Mouse (Mus musculus) intestine, embryonic 14.5 days (tissue): ENCODE measurements around the gene Yeats2. TPM values are rescaled to one million over a fixed set of nuclear protein-coding genes. Genes with fewer than 3 reads are reported as not detected.

Experiments used
- ATAC-seq: fragments of 200-750 bp; cut with Nextera tagmentation; replicated peaks from 2 replicates; pipeline ENCODE4 v1.8.0; 2017; ENCODE audit warnings: low read depth, moderate number of reproducible peaks, moderate TSS enrichment, moderate library complexity; ENCODE audit not compliant: low FRiP score, low TSS enrichment
- DNase-seq: peaks from one replicate; pipeline ENCODE4 v3.0.0-alpha.2; 2018; ENCODE audit warnings: low spot score
- H3K27ac ChIP-seq: fragments of 300-500 bp; sonication (generic); 2 replicates; pipeline ENCODE4 v1.5.1; 2014; ENCODE audit warnings: low read depth, mild to moderate bottlenecking, control low read depth
- H3K27me3 ChIP-seq: fragments of 300-500 bp; sonication (generic); replicated peaks from 2 replicates; pipeline ENCODE4 v1.6.1; 2014; ENCODE audit warnings: low read length, control low read depth; ENCODE audit not compliant: control insufficient read depth, insufficient read depth
- H3K36me3 ChIP-seq: fragments of 300-500 bp; sonication (generic); 2 replicates; pipeline ENCODE4 v1.6.1; 2014; ENCODE audit warnings: low read length, control low read depth; ENCODE audit not compliant: control insufficient read depth, insufficient read depth
- H3K4me1 ChIP-seq: fragments of 300-500 bp; sonication (generic); replicated peaks from 2 replicates; pipeline ENCODE4 v1.6.1; 2014; ENCODE audit warnings: low read length, control low read depth, mixed read lengths; ENCODE audit not compliant: control insufficient read depth, insufficient read depth
- H3K4me2 ChIP-seq: fragments of 300-500 bp; sonication (generic); 2 replicates; pipeline ENCODE4 v1.6.1; 2014; ENCODE audit warnings: low read length
- H3K4me3 ChIP-seq: fragments of 300-500 bp; sonication (generic); 2 replicates; pipeline ENCODE4 v1.5.1; 2014; ENCODE audit warnings: low read depth, low read length, control low read depth, mixed read lengths
- H3K9ac ChIP-seq: fragments of 300-500 bp; sonication (generic); 2 replicates; pipeline ENCODE4 v1.6.1; 2014; ENCODE audit warnings: mild to moderate bottlenecking, low read length
- H3K9me3 ChIP-seq: fragments of 300-500 bp; sonication (generic); 2 replicates; pipeline ENCODE4 v1.6.1; 2016; ENCODE audit warnings: low read length, control low read depth; ENCODE audit not compliant: control insufficient read depth
- WGBS: fragments of 180-500 bp; shearing (Covaris S2); extraction: QIAGEN DNeasy Blood & Tissue Kit; methylation state at CpG from one replicate; pipeline ENCODE4 v1.1.7; 2014; 5-methylcytosine and 5-hydroxymethylcytosine counted together
- polyA plus RNA-seq: library from polyadenylated mRNA; unstranded; fragments of >200 nt; fragmentation: Nextera tagmentation; extraction: Ambion mirVana; gene quantifications from 2 replicates; pipeline ENCODE4 v1.2.1, GENCODE M21; 2014

Gene Yeats2
- polyA plus RNA-seq, 1 experiment from 2014 or later, result 37.5 TPM

DNA sequence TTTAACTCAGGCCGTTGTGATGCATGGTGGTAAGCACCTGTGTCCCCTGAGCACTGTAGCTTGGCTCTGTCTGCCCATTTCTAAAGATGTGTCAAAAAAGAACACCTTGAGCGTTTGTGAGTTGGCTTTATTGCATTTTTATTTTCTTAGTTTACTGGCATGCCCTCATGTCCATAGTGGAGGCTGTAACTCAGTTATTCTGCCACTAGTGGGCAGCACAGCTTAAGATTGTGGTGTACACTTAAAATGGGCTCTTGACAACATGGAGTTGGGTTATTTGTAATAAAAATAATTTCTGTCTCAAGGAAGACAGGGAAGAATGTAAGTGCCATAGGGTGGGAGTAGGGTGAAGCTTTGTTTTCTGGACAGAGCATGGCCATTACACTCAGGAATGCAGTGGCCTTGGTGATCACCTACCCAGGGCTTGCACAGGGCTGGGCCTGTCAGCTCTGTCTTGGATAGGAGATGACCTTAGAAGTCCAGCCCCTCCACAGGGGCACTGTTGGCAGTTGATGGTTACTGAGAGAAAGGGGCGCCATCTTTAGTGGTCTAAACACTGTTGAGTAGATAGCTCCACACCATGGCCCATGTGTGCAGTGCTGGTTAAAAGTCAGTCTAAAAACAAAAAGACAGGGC is 72.8 kb downstream of the Yeats2 start:
- no peaks in the 10 kb centered on the region for H3K4me1 ChIP-seq
- ATAC-seq (peak; percentile 43; the same call in 1 of the 2 replicates), DNase-seq (no peak)
- no peaks in the 10 kb centered on the region for H3K9me3 ChIP-seq
- H3K4me3 ChIP-seq, result no peak overlapping the region
- H3K27ac ChIP-seq, result no peak overlapping the region
- H3K27me3 ChIP-seq, result no peaks in the 10 kb centered on the region
- no peak overlapping the region for H3K4me2 ChIP-seq
- H3K36me3 ChIP-seq, result peaks cover 95% of the 10 kb centered on the region
- 91% methylated on average over 3 of the region's 3 CpGs for WGBS
- H3K9ac ChIP-seq, result no peak overlapping the region

DNA sequence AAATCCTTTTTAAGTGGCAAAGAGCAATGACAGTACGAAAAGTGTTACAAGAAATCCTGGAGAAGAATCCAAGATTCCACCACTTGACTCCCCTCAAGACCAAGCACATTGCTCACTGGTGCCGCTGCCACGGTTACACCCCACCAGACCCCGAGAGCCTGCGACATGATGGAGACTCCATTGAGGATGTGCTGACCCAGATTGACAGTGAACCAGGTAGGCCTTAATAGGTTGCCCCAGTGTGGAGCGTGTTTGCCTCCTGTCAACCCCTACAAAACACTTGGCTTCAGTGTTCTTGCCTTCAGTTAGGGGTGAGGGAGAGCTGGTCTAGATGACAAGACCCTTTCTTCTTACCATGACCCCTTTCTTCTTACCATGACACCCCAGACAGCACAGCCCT is 81.9 kb downstream of the Yeats2 start:
- ATAC-seq, result no peak
- Histone ChIP-seq H3K9ac (no peak overlapping the region), H3K4me1 (no peaks in the 10 kb centered on the region), H3K27me3 (no peaks in the 10 kb centered on the region), H3K36me3 (peaks cover 87% of the 10 kb centered on the region), H3K4me3 (no peak overlapping the region), H3K27ac (no peak overlapping the region), H3K9me3 (no peaks in the 10 kb centered on the region), H3K4me2 (no peak overlapping the region)
- DNase-seq, result no peak
- WGBS, result 98% methylated on average over 6 of the region's 6 CpGs

- no peak overlapping the region for H3K4me3 ChIP-seq
- 99% methylated on average over 4 of the region's 4 CpGs for WGBS
- H3K27me3 ChIP-seq, result no peaks in the 10 kb centered on the region
- ATAC-seq (no peak), DNase-seq (no peak)
- H3K9ac ChIP-seq, result no peak overlapping the region
- H3K9me3 ChIP-seq, result no peaks in the 10 kb centered on the region
- H3K27ac ChIP-seq, result no peak overlapping the region
- H3K36me3 ChIP-seq, result peaks cover 87% of the 10 kb centered on the region
- H3K4me1 ChIP-seq, result no peaks in the 10 kb centered on the region
- H3K4me2 ChIP-seq, result no peak overlapping the region
These were observed 85.8 kb downstream of the Yeats2 start for GRCm38 (mm10) chr16:20226676-20227075.

GRCm38 (mm10) chr16:20227504-20227903 is 86.6 kb downstream of the Yeats2 start:
- Histone ChIP-seq H3K9me3 (no peaks in the 10 kb centered on the region), H3K27me3 (no peaks in the 10 kb centered on the region), H3K4me2 (no peak overlapping the region), H3K4me3 (no peak overlapping the region), H3K9ac (no peak overlapping the region), H3K27ac (no peak overlapping the region), H3K4me1 (no peaks in the 10 kb centered on the region), H3K36me3 (peaks cover 83% of the 10 kb centered on the region)
- no peak for DNase-seq
- no peak for ATAC-seq
- 78% methylated on average over 6 of the region's 6 CpGs for WGBS

DNA sequence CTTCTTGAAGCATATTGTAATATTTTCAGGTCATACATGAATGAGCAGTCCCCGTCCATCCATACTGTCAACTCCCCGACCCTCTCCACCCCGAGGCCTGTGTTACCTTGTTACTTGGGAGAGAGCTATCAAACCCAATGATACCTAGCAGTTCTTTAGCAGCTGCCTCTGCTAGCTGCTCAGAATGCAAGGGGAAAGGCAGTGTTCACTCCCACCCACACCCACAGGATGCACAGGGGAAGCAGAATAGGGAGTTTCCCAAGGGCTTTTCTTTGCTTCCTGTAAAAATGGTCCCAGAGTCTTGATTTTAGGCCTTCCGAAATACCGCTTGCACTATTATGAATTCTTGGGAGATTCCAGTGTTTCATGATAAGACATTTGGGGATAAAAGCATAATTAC is 87.3 kb downstream of the Yeats2 start:
- Histone ChIP-seq H3K4me3 (no peak overlapping the region), H3K27me3 (no peaks in the 10 kb centered on the region), H3K9ac (no peak overlapping the region), H3K36me3 (peaks cover 77% of the 10 kb centered on the region), H3K4me2 (no peak overlapping the region), H3K4me1 (no peaks in the 10 kb centered on the region), H3K9me3 (no peaks in the 10 kb centered on the region), H3K27ac (no peak overlapping the region)
- no peak for DNase-seq
- ATAC-seq, result no peak
- WGBS, result 93% methylated on average over 5 of the region's 5 CpGs

DNA sequence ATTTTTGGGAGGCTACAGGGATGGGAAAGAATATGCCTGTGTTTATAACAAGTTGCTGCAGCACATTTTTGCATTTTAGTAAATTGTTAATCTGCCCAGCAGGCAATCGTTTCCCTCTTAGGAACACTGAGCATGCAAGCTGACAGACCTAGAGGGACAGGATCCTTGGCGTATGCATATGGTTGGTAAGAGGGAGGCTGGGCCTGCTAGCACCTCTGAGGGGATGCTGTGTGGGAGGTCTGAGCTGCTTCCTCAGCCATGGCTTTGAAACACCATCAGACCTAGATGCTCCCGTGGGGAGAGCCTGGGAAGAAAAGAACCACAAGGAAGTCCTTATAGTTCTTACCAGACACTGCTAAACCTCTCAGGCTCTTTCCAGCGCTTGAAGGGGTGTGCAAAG is 93.5 kb downstream of the Yeats2 start:
- WGBS, result 53% methylated on average over 4 of the region's 4 CpGs

DNA sequence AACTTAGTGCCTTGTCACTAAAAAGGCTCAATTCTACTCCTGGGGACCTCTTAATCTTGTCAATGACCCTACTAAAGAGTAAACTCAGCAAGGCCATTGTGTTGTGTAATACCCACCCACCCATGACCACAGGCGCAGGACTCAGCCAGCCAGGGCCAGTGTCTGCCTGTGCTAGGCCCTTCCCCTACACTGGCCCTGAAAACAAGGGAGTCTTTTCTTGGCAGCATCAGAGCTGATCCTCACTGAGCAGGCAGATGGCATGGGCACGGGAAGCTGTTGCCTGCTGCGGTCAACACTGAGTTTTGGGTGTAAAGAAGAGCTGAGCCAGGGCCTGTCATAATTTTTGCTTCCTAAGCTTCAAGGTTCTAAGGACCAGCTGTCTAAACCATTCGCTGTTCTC is 96.6 kb downstream of the Yeats2 start:
- ATAC-seq (no peak), DNase-seq (no peak)

More for the DNA sequence above, 93.5 kb downstream of the Yeats2 start:
- Histone ChIP-seq H3K27ac (no peak overlapping the region), H3K4me1 (no peaks in the 10 kb centered on the region), H3K27me3 (no peaks in the 10 kb centered on the region), H3K4me3 (no peak overlapping the region), H3K9ac (no peak overlapping the region), H3K4me2 (no peak overlapping the region), H3K36me3 (peaks cover 36% of the 10 kb centered on the region), H3K9me3 (no peaks in the 10 kb centered on the region)
- ATAC-seq (no peak), DNase-seq (no peak)

GRCm38 (mm10) chr16:20238646-20239045 is 97.8 kb downstream of the Yeats2 start:
- Histone ChIP-seq H3K9ac (no peak overlapping the region), H3K36me3 (peaks cover 4% of the 10 kb centered on the region), H3K4me1 (no peaks in the 10 kb centered on the region), H3K9me3 (no peaks in the 10 kb centered on the region), H3K4me3 (no peak overlapping the region), H3K4me2 (no peak overlapping the region), H3K27ac (no peak overlapping the region), H3K27me3 (0 out of 2 replicates have a peak, but pooled peaks cover 3% of the 10 kb centered on the region)
- DNase-seq (peak; percentile 33), ATAC-seq (no peak)
- WGBS, result 81% methylated on average over 4 of the region's 4 CpGs

More for the DNA sequence above, 96.6 kb downstream of the Yeats2 start:
- Histone ChIP-seq H3K27ac (no peak overlapping the region), H3K9ac (no peak overlapping the region), H3K4me3 (no peak overlapping the region), H3K27me3 (0 out of 2 replicates have a peak, but pooled peaks cover 3% of the 10 kb centered on the region), H3K4me2 (no peak overlapping the region), H3K36me3 (peaks cover 8% of the 10 kb centered on the region), H3K9me3 (no peaks in the 10 kb centered on the region), H3K4me1 (no peaks in the 10 kb centered on the region)
- WGBS, result 72% methylated on average over 4 of the region's 4 CpGs
